Mouse (Mus musculus) CD4-positive, CD25-positive, alpha-beta regulatory T cell, adult 4 months (primary cell): ENCODE results near the gene Gk5. TPM values are rescaled to one million over a fixed set of nuclear protein-coding genes. Genes with fewer than 3 reads are reported as not detected.
"Not testable (repeated sequence)": the region's sequence is repeated elsewhere in the genome, so short reads cannot be mapped to it uniquely, and the experiment has no call there.

Source experiments
- ATAC-seq: one replicate; pipeline ENCODE4 v1.8.0; 2017
- polyA plus RNA-seq, 2 experiments: library from polyadenylated mRNA; unstranded; fragments of 100-300 nt; shearing (Covaris generic); gene quantifications; one replicate each; pipeline ENCODE4 v1.2.1; 2017

The Gk5 gene
- polyA plus RNA-seq = 1 to 10 TPM; 1.5 to 1.6 TPM

DNA sequence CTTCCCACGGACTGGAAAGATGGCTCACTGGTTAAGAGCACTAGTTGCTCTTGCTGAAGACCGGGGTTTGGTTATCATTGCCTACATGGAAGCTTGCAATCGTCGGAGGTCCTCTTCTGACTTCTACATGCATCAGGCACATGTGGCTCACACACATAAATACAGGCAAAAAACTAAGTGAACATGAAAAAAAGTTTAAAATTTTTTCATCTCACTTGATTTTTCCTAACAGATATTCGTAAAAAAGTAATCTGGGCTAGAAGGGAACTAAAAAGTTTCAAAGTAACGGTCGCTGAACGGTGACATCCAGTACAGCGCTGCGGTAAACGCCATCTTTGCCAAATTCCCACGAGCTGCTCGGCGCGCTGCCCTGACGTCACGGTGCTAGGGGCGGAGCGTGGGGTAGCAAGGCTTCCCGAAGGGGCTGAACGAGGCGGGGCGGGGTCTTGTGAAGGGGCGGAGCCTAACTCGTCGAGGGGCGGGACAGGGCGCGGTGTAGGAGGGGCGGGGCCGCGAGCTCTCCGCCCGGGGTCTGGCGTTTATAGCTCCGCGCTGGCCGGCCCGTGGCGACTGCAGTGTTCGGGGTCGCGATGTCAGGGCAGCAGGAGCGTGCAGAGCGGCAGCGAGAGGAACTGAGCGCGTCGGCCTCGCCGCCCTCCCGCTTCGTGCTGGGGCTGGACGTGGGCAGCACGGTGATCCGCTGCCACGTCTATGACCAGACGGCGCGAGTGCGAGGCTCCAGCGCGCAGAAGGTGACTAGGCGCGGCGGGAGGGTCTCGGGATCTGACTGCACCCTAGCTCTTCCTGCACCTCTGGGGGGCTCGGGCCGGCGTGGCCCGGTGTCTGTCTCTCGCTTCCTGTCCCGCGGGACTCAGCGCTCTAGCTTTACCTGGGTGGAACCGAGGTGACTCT lies at the start of gene Gk5:
TSS of gene Gk5 (plus strand) at position 502 of the 912 bp plus-strand sequence.
- peak; percentile 96 for ATAC-seq

- no peak for ATAC-seq
Observed at GRCm38 (mm10) chr9:96078752-96079315, 40.3 kb upstream of the Gk5 start.

DNA sequence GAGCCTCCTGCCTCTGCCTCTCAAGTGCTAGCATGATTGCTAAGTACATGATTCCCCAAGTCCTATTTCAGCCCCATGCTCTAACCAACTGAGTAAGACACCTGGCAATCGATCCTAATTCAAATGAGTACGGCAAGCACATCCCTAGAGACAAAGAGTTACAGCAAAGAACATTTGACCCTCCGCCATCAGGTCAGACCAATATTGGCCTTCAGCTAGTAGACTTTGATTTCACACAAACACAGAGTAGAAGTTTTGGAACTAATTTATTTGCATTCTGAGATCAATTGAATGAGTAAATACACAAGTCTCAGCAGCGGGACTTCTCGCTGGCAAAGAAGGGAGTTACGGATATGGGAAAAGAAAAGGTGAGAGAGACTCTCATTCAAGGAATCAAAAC lies 33.9 kb upstream of the Gk5 start:
- no peak for ATAC-seq

- ATAC-seq = no peak
Observed at GRCm38 (mm10) chr9:96087671-96088070, 31.5 kb upstream of the Gk5 start.

- ATAC-seq = not testable (repeated sequence)
Observed at GRCm38 (mm10) chr9:96088456-96088855, 30.7 kb upstream of the Gk5 start.

- not testable (repeated sequence) for ATAC-seq
Observed at GRCm38 (mm10) chr9:96092637-96093036, 26.5 kb upstream of the Gk5 start.

GRCm38 (mm10) chr9:96093221-96093620 lies 25.9 kb upstream of the Gk5 start:
- no peak for ATAC-seq

- ATAC-seq = no peak
Observed at GRCm38 (mm10) chr9:96094341-96094740, 24.8 kb upstream of the Gk5 start.

- ATAC-seq = no peak
Observed at GRCm38 (mm10) chr9:96095192-96095591, 24.0 kb upstream of the Gk5 start.

- ATAC-seq = no peak
Observed at GRCm38 (mm10) chr9:96102846-96103245, 16.3 kb upstream of the Gk5 start.

- no peak for ATAC-seq
Observed at GRCm38 (mm10) chr9:96112879-96113361, 6.2 kb upstream of the Gk5 start.

GRCm38 (mm10) chr9:96116801-96117200 lies 2.4 kb upstream of the Gk5 start:
- ATAC-seq = no peak

GRCm38 (mm10) chr9:96118216-96118615 lies 946 bp upstream of the Gk5 start:
- ATAC-seq = no peak

DNA sequence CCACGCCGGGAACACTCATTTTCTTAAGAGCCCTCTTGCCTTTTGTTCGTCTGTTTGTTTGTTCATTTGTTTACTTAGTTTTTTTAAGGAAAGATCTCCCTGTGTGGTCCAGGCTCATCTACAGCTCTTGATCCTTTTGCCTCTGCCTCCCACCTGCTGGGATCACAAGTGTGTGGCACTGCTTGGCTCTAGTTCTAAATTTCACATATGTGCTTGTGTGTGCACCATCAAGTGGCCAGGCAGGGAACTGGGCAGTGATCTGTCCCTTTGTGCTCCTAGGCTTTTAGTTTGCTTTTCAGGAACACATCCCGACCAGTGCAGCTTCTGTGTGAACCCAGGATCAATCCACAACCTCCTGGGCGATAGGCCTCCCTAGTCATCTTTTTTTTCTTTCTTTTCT lies 8.8 kb downstream of the Gk5 start:
- ATAC-seq = no peak

DNA sequence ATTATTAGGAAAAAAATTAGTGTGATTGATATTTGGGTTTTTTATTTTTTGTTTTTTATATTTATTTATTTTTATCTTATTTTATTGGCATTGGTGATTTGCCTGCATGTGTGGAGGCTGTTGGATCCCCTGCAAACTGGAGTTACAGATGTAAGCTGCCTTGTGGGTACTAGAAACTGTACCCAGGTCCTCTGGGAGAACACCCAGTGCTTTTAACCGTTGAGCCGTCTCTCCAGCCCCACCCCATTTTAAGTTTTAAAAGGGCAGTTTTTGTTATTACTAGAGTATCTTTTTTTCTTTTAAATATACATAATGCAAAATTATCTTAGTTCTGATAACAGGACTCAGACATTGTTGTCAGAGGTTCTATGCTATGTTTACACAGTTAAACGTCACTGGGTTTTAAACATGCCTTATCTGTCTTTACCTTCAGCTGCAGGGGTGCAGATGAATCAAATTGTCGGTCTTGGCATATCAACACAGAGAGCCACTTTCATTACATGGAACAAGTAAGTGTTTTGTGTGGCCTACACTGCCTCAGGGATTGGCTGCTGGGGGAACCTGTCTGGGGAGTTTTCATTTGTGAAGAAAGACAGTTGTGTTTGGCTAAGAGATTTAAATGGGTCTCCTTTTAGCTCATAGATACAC lies 13.9 kb downstream of the Gk5 start:
- ATAC-seq = no peak

GRCm38 (mm10) chr9:96134470-96134869 lies 15.3 kb downstream of the Gk5 start:
- no peak for ATAC-seq

DNA sequence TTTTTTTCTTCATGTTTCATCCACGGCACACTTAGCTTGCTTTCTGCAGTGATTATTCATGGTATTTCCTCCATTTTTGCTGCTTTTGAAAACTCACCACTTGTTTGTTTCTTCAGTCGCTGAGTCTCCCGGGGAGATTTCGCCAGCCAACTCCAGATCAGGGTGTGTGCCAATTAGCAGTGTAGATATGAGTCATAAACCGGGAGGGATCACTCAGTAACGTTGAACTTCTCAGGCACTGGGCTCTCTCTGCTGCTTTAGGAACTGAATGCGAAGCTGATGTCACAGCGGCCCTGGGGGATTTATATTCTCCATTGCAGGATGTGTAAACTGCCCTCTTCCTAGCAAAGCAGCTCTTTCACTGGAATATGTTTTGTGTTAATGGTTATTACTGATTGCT lies 15.8 kb downstream of the Gk5 start:
- no peak for ATAC-seq

GRCm38 (mm10) chr9:96135461-96135860 lies 16.3 kb downstream of the Gk5 start:
- no peak for ATAC-seq

- no peak for ATAC-seq
Observed at GRCm38 (mm10) chr9:96138958-96139357, 19.8 kb downstream of the Gk5 start.

GRCm38 (mm10) chr9:96139876-96140275 lies 20.7 kb downstream of the Gk5 start:
- ATAC-seq = no peak

- ATAC-seq = no peak
Observed at GRCm38 (mm10) chr9:96140931-96141330, 21.8 kb downstream of the Gk5 start.

GRCm38 (mm10) chr9:96142499-96142898 lies 23.3 kb downstream of the Gk5 start:
- ATAC-seq = no peak

- ATAC-seq = no peak
Observed at GRCm38 (mm10) chr9:96143633-96144032, 24.5 kb downstream of the Gk5 start.
